Mouse (Mus musculus) lung, embryonic 16.5 days (tissue): ENCODE results near the gene Ncoa5. TPM values are rescaled to one million over a fixed set of nuclear protein-coding genes. Genes with fewer than 3 reads are reported as not detected.

ENCODE experiments used
- ATAC-seq: fragments of 200-750 bp; cut with Nextera tagmentation; 2 replicates; pipeline ENCODE4 v1.8.0; 2017; ENCODE audit warnings: low read depth, mild to moderate bottlenecking, moderate library complexity
- H3K27ac ChIP-seq: fragments of 300-500 bp; sonication (generic); 2 replicates; pipeline ENCODE4 v1.5.1; 2014; ENCODE audit warnings: mild to moderate bottlenecking, control low read depth, low read length
- H3K27me3 ChIP-seq: fragments of 300-500 bp; sonication (generic); 2 replicates; pipeline ENCODE4 v1.6.1; 2014; ENCODE audit warnings: low read depth, low read length, mixed read lengths; ENCODE audit not compliant: control insufficient read depth, insufficient read depth
- H3K36me3 ChIP-seq: fragments of 300-500 bp; sonication (generic); 2 replicates; pipeline ENCODE4 v1.6.1; 2014; ENCODE audit warnings: low read length; ENCODE audit not compliant: control insufficient read depth, insufficient read depth
- H3K4me1 ChIP-seq: fragments of 300-500 bp; sonication (generic); replicated peaks from 2 replicates; pipeline ENCODE4 v1.6.1; 2014; ENCODE audit warnings: low read length, mixed read lengths; ENCODE audit not compliant: control insufficient read depth, insufficient read depth
- H3K4me2 ChIP-seq: fragments of 300-500 bp; sonication (generic); 2 replicates; pipeline ENCODE4 v1.6.1; 2014; ENCODE audit warnings: low read depth, low read length, control low read depth
- H3K4me3 ChIP-seq: fragments of 300-500 bp; sonication (generic); 2 replicates; pipeline ENCODE4 v1.5.1; 2014; ENCODE audit warnings: mild to moderate bottlenecking, low read length, control low read depth
- H3K9ac ChIP-seq: fragments of 300-500 bp; sonication (generic); 2 replicates; pipeline ENCODE4 v1.6.1; 2014; ENCODE audit warnings: low read length, control low read depth
- H3K9me3 ChIP-seq: fragments of 300-500 bp; sonication (generic); 2 replicates; pipeline ENCODE4 v1.6.1; 2016; ENCODE audit warnings: low read length; ENCODE audit not compliant: control insufficient read depth
- WGBS: fragments of 180-500 bp; shearing (Covaris S2); extraction: QIAGEN DNeasy Blood & Tissue Kit; methylation state at CpG from one replicate; pipeline ENCODE4 v1.1.7; 2014; 5-methylcytosine and 5-hydroxymethylcytosine counted together
- polyA plus RNA-seq: library from polyadenylated mRNA; unstranded; fragments of >200 nt; fragmentation: Nextera tagmentation; extraction: Ambion mirVana; gene quantifications from 2 replicates; pipeline ENCODE4 v1.2.1, GENCODE M21; 2015

Gene Ncoa5
- 64.3 and 64.4 TPM in 2 replicates for polyA plus RNA-seq

DNA sequence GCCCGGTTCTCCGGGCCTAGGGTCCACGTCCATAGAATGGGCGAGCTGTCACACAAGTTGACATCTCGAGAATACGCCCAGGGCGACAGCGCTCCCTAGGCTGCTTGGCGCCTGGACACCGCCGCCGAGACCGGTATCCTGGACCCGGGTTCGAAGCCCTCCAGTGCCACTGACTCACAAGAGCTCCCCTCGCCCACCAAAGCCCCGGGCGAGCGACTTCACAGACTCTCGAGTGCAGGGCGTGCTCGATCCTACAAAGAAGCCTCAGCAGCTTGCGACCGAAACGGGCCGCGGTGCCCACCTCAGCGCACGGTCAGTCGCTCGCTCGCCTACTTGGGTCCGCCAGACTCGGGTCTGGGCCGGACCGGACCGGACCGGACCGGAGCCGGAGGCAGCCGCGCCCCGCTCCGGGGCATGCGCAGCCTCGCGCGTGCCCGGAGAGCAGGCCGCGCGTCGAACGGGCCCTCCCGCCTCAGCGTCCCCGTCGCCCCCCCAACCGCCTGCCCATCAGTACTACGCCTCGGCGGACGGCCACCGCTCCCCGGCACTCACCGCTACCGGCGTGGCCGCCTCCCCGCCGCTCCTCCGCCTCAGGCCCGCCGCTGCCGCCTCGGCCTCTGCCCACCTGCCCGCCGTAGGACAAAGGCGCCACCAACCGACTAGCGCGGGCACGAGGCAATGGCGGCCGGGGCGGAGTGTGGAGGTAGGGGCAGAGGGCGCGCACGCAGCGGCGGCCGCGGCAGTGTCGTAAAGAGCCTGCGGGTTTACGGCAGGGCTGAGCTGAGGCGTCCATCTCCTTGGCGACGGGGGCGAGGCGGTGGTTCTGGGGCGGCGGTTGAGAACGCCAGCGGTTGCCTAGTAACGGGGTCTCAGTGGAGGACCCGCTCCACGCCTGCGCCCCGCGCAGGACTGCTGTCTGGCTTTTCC is at the start of gene Ncoa5:
Gene Ncoa5 (minus strand): TSS at position 737 of the 927 bp plus-strand sequence.
- H3K9me3 ChIP-seq = no peaks in the 10 kb centered on the region
- H3K9ac ChIP-seq = peak within 1 kb of the TSS; percentile 97
- H3K27me3 ChIP-seq = no peaks in the 10 kb centered on the region
- peak; percentile 99 for ATAC-seq
- no peaks in the 10 kb centered on the region for H3K36me3 ChIP-seq
- H3K4me2 ChIP-seq = peak within 1 kb of the TSS; percentile 85
- under 1% methylated on average over 61 of the region's 111 CpGs for WGBS
- peak within 1 kb of the TSS; percentile 62 for H3K27ac ChIP-seq
- H3K4me1 ChIP-seq = peaks cover 15% of the 10 kb centered on the region
- peak within 1 kb of the TSS; percentile 95 for H3K4me3 ChIP-seq

DNA sequence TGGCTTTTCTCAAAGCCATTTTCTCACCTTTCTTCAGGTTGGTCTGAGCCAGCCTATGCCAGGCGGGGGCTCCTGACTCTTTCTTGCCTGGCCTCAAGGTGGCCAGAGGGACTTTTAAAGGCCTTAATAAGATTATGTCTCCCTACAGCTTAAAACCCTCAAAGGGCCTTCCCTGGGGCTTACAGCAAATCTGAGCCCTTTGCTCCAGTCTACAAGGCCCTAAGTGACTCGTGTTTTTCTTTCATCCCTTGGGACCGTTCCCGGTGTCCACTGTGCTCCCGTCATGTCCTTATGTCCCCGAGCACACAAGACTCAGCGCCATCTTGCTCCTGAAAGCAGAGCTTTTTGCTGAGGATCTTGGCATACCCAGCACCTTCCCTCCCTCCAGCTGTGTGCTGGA is 46.6 kb upstream of the Ncoa5 start:
- peaks cover 41% of the 10 kb centered on the region for H3K27me3 ChIP-seq
- no peak overlapping the region for H3K4me2 ChIP-seq
- no peak overlapping the region for H3K27ac ChIP-seq
- no peaks in the 10 kb centered on the region for H3K4me1 ChIP-seq
- no peaks in the 10 kb centered on the region for H3K9me3 ChIP-seq
- WGBS = 22% methylated on average over 7 of the region's 7 CpGs
- no peaks in the 10 kb centered on the region for H3K36me3 ChIP-seq
- no peak for ATAC-seq
- H3K9ac ChIP-seq = no peak overlapping the region
- H3K4me3 ChIP-seq = no peak overlapping the region

DNA sequence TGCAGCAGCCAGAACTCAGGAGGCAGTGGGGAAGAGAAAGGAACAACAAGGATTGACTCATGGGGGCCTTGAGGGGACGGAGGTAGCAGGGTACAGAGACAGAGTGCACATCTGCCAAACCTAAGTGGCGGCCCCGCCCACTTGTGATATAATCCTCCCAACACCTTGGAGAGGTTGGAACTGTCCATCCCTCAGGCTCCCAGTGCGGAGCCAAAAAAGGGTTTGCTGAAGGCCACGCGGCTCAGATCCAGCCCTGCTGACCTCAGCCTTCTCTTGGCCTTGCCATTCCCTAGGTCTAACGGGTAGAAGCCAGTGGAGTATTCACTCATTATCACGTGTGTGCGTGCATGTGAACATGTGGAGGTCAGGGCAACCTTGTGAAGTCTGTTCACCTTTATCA is 46.0 kb upstream of the Ncoa5 start:
- no peaks in the 10 kb centered on the region for H3K4me1 ChIP-seq
- no peak for ATAC-seq
- no peak overlapping the region for H3K27ac ChIP-seq
- H3K4me2 ChIP-seq = no peak overlapping the region
- H3K27me3 ChIP-seq = peaks cover 47% of the 10 kb centered on the region
- no peaks in the 10 kb centered on the region for H3K36me3 ChIP-seq
- no peaks in the 10 kb centered on the region for H3K9me3 ChIP-seq
- 20% methylated on average over 9 of the region's 9 CpGs for WGBS
- no peak overlapping the region for H3K9ac ChIP-seq
- no peak overlapping the region for H3K4me3 ChIP-seq

DNA sequence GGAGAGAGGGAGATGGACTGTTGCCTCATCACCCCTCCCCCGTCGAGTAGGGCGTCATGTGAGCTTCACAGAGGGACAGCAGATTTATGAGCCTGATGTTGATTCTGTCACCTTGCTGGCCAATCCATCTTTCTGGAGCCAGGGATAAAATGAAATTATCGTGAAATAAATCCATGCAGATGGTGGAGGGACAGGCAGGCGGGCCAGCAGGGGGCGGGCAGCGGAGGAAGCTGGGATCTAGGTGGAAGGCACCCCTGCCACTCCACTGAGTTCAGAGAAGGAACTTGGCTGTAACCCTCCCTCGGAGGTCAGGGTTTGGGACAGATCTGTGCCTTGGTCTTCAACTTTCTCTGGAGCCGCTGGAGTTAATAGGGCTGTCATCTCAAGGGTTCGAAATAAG is 43.9 kb upstream of the Ncoa5 start:
- H3K4me2 ChIP-seq = no peak overlapping the region
- H3K9me3 ChIP-seq = no peaks in the 10 kb centered on the region
- no peak overlapping the region for H3K4me3 ChIP-seq
- WGBS = 18% methylated on average over 10 of the region's 10 CpGs
- H3K36me3 ChIP-seq = no peaks in the 10 kb centered on the region
- no peak overlapping the region for H3K9ac ChIP-seq
- peaks cover 56% of the 10 kb centered on the region for H3K27me3 ChIP-seq
- H3K4me1 ChIP-seq = no peaks in the 10 kb centered on the region; the same call in 1 of the 2 replicates
- no peak overlapping the region for H3K27ac ChIP-seq
- ATAC-seq = no peak

- no peaks in the 10 kb centered on the region for H3K36me3 ChIP-seq
- no peak overlapping the region for H3K4me2 ChIP-seq
- H3K4me3 ChIP-seq = no peak overlapping the region
- no peak overlapping the region for H3K27ac ChIP-seq
- H3K9me3 ChIP-seq = no peaks in the 10 kb centered on the region
- no peak overlapping the region for H3K9ac ChIP-seq
- peaks cover 62% of the 10 kb centered on the region for H3K27me3 ChIP-seq
- ATAC-seq = no peak
- WGBS = 49% methylated on average over 8 of the region's 8 CpGs
- peaks cover 2% of the 10 kb centered on the region; the same call in 1 of the 2 replicates for H3K4me1 ChIP-seq
Measured at GRCm38 (mm10) chr2:165078045-165078444, 43.4 kb upstream of the Ncoa5 start.

GRCm38 (mm10) chr2:165077055-165077454 is 42.4 kb upstream of the Ncoa5 start:
- H3K27ac ChIP-seq = no peak overlapping the region
- WGBS = 10% methylated on average over 9 of the region's 9 CpGs
- no peaks in the 10 kb centered on the region for H3K9me3 ChIP-seq
- no peak overlapping the region for H3K4me2 ChIP-seq
- H3K4me1 ChIP-seq = peaks cover 2% of the 10 kb centered on the region; the same call in 1 of the 2 replicates
- no peak overlapping the region for H3K4me3 ChIP-seq
- H3K36me3 ChIP-seq = no peaks in the 10 kb centered on the region
- H3K27me3 ChIP-seq = peaks cover 63% of the 10 kb centered on the region
- H3K9ac ChIP-seq = no peak overlapping the region
- no peak for ATAC-seq

DNA sequence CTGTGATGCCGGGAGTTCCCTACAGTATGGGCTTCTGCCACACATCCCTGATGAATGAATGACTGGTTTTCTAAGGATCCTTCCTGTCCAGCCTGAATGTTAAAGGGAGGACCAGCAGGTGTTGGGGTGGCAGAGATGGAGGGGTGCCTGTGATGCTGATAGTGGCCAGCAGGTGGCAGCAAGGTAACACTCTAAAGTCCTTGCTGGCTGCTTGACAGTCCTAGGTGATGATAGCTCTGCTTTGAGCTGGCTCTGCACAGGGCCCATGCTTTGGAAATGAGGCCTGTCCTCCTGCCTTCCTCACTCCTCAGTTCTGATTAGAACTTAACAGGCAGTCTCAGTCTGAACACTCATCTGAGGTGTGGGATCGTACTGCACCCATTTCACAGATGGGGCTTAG is 40.3 kb upstream of the Ncoa5 start:
- peaks cover 56% of the 10 kb centered on the region for H3K27me3 ChIP-seq

GRCm38 (mm10) chr2:165074081-165074884 is 39.6 kb upstream of the Ncoa5 start:
- Histone ChIP-seq H3K27ac (no peak overlapping the region), H3K27me3 (peaks cover 51% of the 10 kb centered on the region), H3K9me3 (no peaks in the 10 kb centered on the region), H3K4me2 (no peak overlapping the region), H3K36me3 (no peaks in the 10 kb centered on the region), H3K4me1 (peaks cover 6% of the 10 kb centered on the region), H3K4me3 (no peak overlapping the region), H3K9ac (no peak overlapping the region)
- 37% methylated on average over 11 of the region's 11 CpGs for WGBS
- ATAC-seq = no peak

More for the DNA sequence above, 40.3 kb upstream of the Ncoa5 start:
- Histone ChIP-seq H3K9me3 (no peaks in the 10 kb centered on the region), H3K36me3 (no peaks in the 10 kb centered on the region), H3K4me3 (no peak overlapping the region), H3K4me1 (peaks cover 6% of the 10 kb centered on the region), H3K9ac (no peak overlapping the region), H3K4me2 (no peak overlapping the region), H3K27ac (no peak overlapping the region)
- 25% methylated on average over 2 of the region's 2 CpGs for WGBS
- ATAC-seq = peak; percentile 51; the same call in 1 of the 2 replicates

GRCm38 (mm10) chr2:165073381-165073781 is 38.7 kb upstream of the Ncoa5 start:
- H3K9me3 ChIP-seq = no peaks in the 10 kb centered on the region
- H3K9ac ChIP-seq = no peak overlapping the region
- no peak for ATAC-seq
- no peak overlapping the region for H3K27ac ChIP-seq
- no peak overlapping the region for H3K4me3 ChIP-seq
- no peak overlapping the region for H3K4me2 ChIP-seq
- peaks cover 43% of the 10 kb centered on the region for H3K27me3 ChIP-seq
- WGBS = 13% methylated on average over 9 of the region's 9 CpGs
- H3K4me1 ChIP-seq = peaks cover 6% of the 10 kb centered on the region
- H3K36me3 ChIP-seq = no peaks in the 10 kb centered on the region
